Mouse (Mus musculus) midbrain, embryonic 15.5 days (tissue): Measurements from ENCODE around the gene She. TPM values are rescaled to one million over a fixed set of nuclear protein-coding genes. Genes with fewer than 3 reads are reported as not detected.
A peak's percentile ranks its signal among the peaks of the same experiment; 100 is the strongest.

ENCODE experiments used
- ATAC-seq: fragments of 200-750 bp; cut with Nextera tagmentation; replicated peaks from 2 replicates; pipeline ENCODE4 v1.8.0; 2017; ENCODE audit warnings: moderate TSS enrichment
- H3K27ac ChIP-seq: fragments of 300-500 bp; sonication (generic); 2 replicates; pipeline ENCODE4 v1.5.1; 2015; ENCODE audit warnings: mild to moderate bottlenecking, inconsistent platforms
- H3K27me3 ChIP-seq: fragments of 300-500 bp; sonication (generic); replicated peaks from 2 replicates; pipeline ENCODE4 v1.6.1; 2015; ENCODE audit warnings: inconsistent platforms
- H3K36me3 ChIP-seq: fragments of 300-500 bp; sonication (generic); replicated peaks from 2 replicates; pipeline ENCODE4 v1.6.1; 2015; ENCODE audit warnings: inconsistent platforms
- H3K4me1 ChIP-seq: fragments of 300-500 bp; sonication (generic); 2 replicates; pipeline ENCODE4 v1.6.1; 2015; ENCODE audit warnings: inconsistent platforms
- H3K4me2 ChIP-seq: fragments of 300-500 bp; sonication (generic); 2 replicates; pipeline ENCODE4 v1.6.1; 2015; ENCODE audit warnings: inconsistent platforms, mild to moderate bottlenecking, moderate library complexity
- H3K4me3 ChIP-seq: fragments of 300-500 bp; sonication (generic); 2 replicates; pipeline ENCODE4 v1.5.1; 2015; ENCODE audit warnings: mild to moderate bottlenecking, inconsistent platforms
- H3K9ac ChIP-seq: fragments of 300-500 bp; sonication (generic); 2 replicates; pipeline ENCODE4 v1.6.1; 2015; ENCODE audit warnings: mild to moderate bottlenecking, inconsistent platforms
- H3K9me3 ChIP-seq: fragments of 300-500 bp; sonication (generic); 2 replicates; pipeline ENCODE4 v1.6.1; 2016; ENCODE audit warnings: inconsistent platforms
- WGBS: fragments of 180-500 bp; shearing (Covaris S2); methylation state at CpG from one replicate; pipeline ENCODE4 v1.1.7; 2015; ENCODE audit warnings: mixed read lengths; 5-methylcytosine and 5-hydroxymethylcytosine counted together
- polyA plus RNA-seq: library from polyadenylated mRNA; unstranded; fragments of >200 nt; fragmentation: Nextera tagmentation; extraction: Ambion mirVana; gene quantifications from 2 replicates; pipeline ENCODE4 v1.2.1, GENCODE M21; 2015

Gene She
- polyA plus RNA-seq, 1 experiment from 2014 or later = 1.6 TPM

- H3K4me2 ChIP-seq = no peak overlapping the region
- H3K36me3 ChIP-seq = no peaks in the 10 kb centered on the region
- ATAC-seq = 0 out of 2 replicates have a peak, but pooled peaks have one; percentile 48
- H3K27me3 ChIP-seq = no peaks in the 10 kb centered on the region; the same call in 1 of the 2 replicates
- peaks cover 8% of the 10 kb centered on the region for H3K4me1 ChIP-seq
- H3K9me3 ChIP-seq = no peaks in the 10 kb centered on the region
- H3K4me3 ChIP-seq = no peak overlapping the region
- no peak overlapping the region for H3K9ac ChIP-seq
- no peak overlapping the region for H3K27ac ChIP-seq
- 59% methylated on average over 4 of the region's 4 CpGs for WGBS
Observed at GRCm38 (mm10) chr3:89867651-89868050, 36.5 kb downstream of the She start.

DNA sequence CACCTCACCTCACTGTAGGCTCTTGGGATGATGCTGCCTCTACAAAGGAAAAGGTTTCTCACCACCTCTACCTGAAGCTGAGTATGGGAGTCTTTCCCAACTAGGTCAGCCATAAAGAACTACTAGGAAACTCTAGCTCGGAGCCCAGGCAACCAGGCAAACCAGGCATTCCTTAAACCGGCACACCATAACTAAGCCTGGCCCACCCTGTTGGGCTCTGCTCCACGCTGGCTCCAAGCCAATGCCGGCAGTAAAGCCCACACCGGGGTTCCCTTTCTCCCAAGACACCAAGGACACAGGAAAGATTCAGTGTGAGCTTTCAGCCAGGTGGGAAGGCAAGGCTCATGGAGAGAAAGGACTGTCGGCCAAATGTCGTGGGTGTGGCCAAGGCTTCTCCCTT is 37.2 kb downstream of the She start:
- H3K4me3 ChIP-seq = no peak overlapping the region
- H3K36me3 ChIP-seq = no peaks in the 10 kb centered on the region
- no peak overlapping the region for H3K4me2 ChIP-seq
- H3K27ac ChIP-seq = no peak overlapping the region
- H3K27me3 ChIP-seq = no peaks in the 10 kb centered on the region; the same call in 1 of the 2 replicates
- no peaks in the 10 kb centered on the region for H3K9me3 ChIP-seq
- no peak overlapping the region for H3K9ac ChIP-seq
- WGBS = 24% methylated on average over 7 of the region's 7 CpGs
- peaks cover 8% of the 10 kb centered on the region for H3K4me1 ChIP-seq
- no peak for ATAC-seq

DNA sequence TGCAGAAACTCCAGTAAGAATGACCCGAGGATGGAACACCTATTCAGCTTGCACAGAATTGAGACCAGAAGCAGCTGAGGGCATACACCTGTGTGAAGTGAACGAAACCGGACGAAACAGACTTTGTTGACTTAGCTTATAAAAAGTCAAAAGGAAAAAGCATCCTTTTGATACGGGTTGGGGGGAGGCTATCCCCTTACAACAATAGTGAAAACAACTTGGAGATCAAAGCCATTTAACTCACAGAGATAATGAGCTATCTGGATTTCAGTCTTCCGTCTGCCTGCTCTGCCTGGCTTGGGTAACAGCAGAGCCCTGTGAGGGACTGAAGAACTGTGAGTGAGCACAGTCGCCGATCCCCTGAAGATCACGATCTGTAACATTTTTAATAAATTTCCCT is 37.8 kb downstream of the She start:
- Histone ChIP-seq H3K27ac (no peak overlapping the region), H3K4me3 (no peak overlapping the region), H3K4me2 (no peak overlapping the region), H3K4me1 (peaks cover 8% of the 10 kb centered on the region), H3K9ac (no peak overlapping the region), H3K36me3 (no peaks in the 10 kb centered on the region), H3K27me3 (no peaks in the 10 kb centered on the region; the same call in 1 of the 2 replicates), H3K9me3 (no peaks in the 10 kb centered on the region)
- ATAC-seq = no peak
- 53% methylated on average over 9 of the region's 9 CpGs for WGBS

DNA sequence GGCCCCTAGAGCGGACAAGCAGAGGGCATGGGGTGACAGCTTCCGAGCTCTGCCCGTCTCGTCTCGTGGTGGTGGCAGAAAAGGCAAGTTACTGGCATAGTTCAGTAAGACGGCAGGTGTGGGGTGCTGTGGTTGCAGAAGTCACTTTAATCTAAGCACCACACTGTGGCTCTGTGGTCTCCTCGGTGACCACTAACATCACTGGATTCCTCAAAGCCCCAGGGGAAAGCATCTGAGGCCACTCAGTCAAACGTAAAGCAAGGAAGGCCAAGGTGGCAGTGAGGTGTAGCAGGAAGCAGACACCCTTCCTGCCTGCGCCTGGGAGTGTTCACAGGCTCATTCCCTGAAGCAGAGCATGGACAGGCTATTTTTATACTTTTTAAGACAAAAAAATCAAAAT is 38.4 kb downstream of the She start:
- H3K4me1 ChIP-seq = peaks cover 8% of the 10 kb centered on the region
- H3K27me3 ChIP-seq = no peaks in the 10 kb centered on the region; the same call in 1 of the 2 replicates
- WGBS = 63% methylated on average over 9 of the region's 9 CpGs
- no peaks in the 10 kb centered on the region for H3K36me3 ChIP-seq
- no peaks in the 10 kb centered on the region for H3K9me3 ChIP-seq
- no peak overlapping the region for H3K4me2 ChIP-seq
- no peak overlapping the region for H3K9ac ChIP-seq
- H3K4me3 ChIP-seq = no peak overlapping the region
- no peak overlapping the region for H3K27ac ChIP-seq
- ATAC-seq = no peak

DNA sequence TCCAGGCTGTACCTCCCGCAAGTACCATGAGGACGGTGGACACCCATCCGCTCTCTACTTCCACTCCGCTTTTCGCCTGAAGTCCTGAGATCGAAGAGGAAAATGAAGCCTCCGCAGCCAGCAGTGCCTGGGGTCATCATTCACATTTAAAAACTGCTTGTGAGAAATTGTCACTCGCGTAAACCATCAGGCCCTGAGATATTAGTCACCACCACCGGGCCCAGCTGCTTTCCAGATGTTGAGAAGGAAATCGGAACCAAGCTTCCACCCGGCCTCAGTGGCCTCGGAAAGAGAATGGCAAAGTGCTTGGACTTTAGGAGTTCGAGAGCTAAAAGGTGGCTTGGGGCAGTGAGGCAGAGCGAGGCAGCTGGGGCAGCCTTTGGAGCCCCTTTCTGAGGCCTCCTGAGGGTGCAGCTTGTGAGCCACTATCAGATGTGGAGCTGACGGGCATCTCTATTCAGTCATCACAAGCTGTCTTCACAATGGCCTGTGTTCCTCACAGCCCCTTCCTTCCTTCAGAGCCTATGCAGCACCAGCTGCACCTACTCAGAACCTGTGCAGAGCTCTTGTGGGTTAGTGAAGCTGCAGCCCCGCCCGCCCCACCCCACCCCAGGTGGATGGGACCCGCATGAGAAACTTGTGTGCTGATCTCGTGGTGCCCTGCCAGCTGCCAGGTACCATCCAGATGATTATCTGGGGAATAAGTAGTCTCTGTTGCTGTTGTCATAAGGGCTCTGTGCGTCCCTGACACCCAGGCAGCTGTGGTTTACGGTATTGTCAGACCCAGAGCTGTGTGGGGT is 39.5 kb downstream of the She start:
- Histone ChIP-seq H3K36me3 (no peaks in the 10 kb centered on the region), H3K4me1 (peaks cover 8% of the 10 kb centered on the region), H3K27me3 (no peaks in the 10 kb centered on the region; the same call in 1 of the 2 replicates), H3K4me2 (no peak overlapping the region), H3K9me3 (no peaks in the 10 kb centered on the region), H3K9ac (no peak overlapping the region), H3K27ac (no peak overlapping the region), H3K4me3 (no peak overlapping the region)
- WGBS = 80% methylated on average over 22 of the region's 22 CpGs
- ATAC-seq = no peak

GRCm38 (mm10) chr3:89871339-89871914 is 40.3 kb downstream of the She start:
- Histone ChIP-seq H3K4me3 (no peak overlapping the region), H3K9ac (no peak overlapping the region), H3K36me3 (no peaks in the 10 kb centered on the region), H3K27me3 (no peaks in the 10 kb centered on the region; the same call in 1 of the 2 replicates), H3K9me3 (no peaks in the 10 kb centered on the region), H3K4me1 (peaks cover 8% of the 10 kb centered on the region), H3K4me2 (no peak overlapping the region), H3K27ac (no peak overlapping the region)
- WGBS = 81% methylated on average over 8 of the region's 8 CpGs
- ATAC-seq = no peak

- no peak overlapping the region for H3K27ac ChIP-seq
- peaks cover 8% of the 10 kb centered on the region for H3K4me1 ChIP-seq
- ATAC-seq = no peak
Observed at GRCm38 (mm10) chr3:89872209-89872608, 41.0 kb downstream of the She start.

DNA sequence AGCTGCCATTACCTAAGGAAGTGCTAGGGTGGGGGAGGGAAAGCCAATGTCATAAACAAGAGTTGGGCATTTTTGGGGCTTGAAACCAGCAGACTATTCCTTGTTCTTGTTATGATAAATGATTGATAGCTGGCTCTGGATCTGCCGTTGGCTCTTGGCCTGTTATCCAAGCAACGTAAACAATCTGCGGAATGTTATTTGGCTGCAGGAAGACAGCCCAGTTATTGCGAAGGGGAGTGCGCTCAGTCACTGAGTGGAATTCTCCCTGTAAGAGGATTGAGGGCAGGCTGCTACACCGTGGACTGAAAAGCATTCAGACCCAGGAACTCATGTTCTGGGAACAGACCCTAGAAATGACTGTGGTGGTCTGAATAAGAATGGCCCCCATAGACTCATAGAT is 41.5 kb downstream of the She start:
- no peaks in the 10 kb centered on the region for H3K9me3 ChIP-seq
- H3K36me3 ChIP-seq = no peaks in the 10 kb centered on the region
- WGBS = 86% methylated on average over 6 of the region's 6 CpGs
- H3K4me2 ChIP-seq = no peak overlapping the region
- peaks cover 11% of the 10 kb centered on the region; the same call in 1 of the 2 replicates for H3K27me3 ChIP-seq
- ATAC-seq = no peak
- H3K4me3 ChIP-seq = no peak overlapping the region
- H3K4me1 ChIP-seq = peaks cover 6% of the 10 kb centered on the region
- H3K9ac ChIP-seq = no peak overlapping the region
- H3K27ac ChIP-seq = no peak overlapping the region

More at GRCm38 (mm10) chr3:89872209-89872608, 41.0 kb downstream of the She start:
- no peaks in the 10 kb centered on the region for H3K9me3 ChIP-seq
- H3K4me3 ChIP-seq = no peak overlapping the region
- 87% methylated on average over 7 of the region's 7 CpGs for WGBS
- peaks cover 7% of the 10 kb centered on the region; the same call in 1 of the 2 replicates for H3K27me3 ChIP-seq
- no peak overlapping the region for H3K4me2 ChIP-seq
- no peaks in the 10 kb centered on the region for H3K36me3 ChIP-seq
- no peak overlapping the region for H3K9ac ChIP-seq

- 91% methylated on average over 5 of the region's 5 CpGs for WGBS
- no peak for ATAC-seq
Observed at GRCm38 (mm10) chr3:89874076-89874475, 42.9 kb downstream of the She start.

GRCm38 (mm10) chr3:89875021-89875420 is 43.9 kb downstream of the She start:
- Histone ChIP-seq H3K4me3 (no peak overlapping the region), H3K4me1 (no peaks in the 10 kb centered on the region), H3K27me3 (peaks cover 13% of the 10 kb centered on the region; the same call in 1 of the 2 replicates), H3K27ac (no peak overlapping the region), H3K36me3 (no peaks in the 10 kb centered on the region), H3K9me3 (no peaks in the 10 kb centered on the region), H3K9ac (no peak overlapping the region), H3K4me2 (no peak overlapping the region)
- ATAC-seq = no peak
- WGBS = 85% methylated on average over 9 of the region's 9 CpGs

More at GRCm38 (mm10) chr3:89874076-89874475, 42.9 kb downstream of the She start:
- Histone ChIP-seq H3K4me1 (no peaks in the 10 kb centered on the region), H3K9ac (no peak overlapping the region), H3K36me3 (no peaks in the 10 kb centered on the region), H3K27ac (no peak overlapping the region), H3K27me3 (peaks cover 13% of the 10 kb centered on the region; the same call in 1 of the 2 replicates), H3K4me3 (no peak overlapping the region), H3K9me3 (no peaks in the 10 kb centered on the region), H3K4me2 (no peak overlapping the region)

GRCm38 (mm10) chr3:89875781-89876180 is 44.6 kb downstream of the She start:
- no peak overlapping the region for H3K9ac ChIP-seq
- 79% methylated on average over 8 of the region's 8 CpGs for WGBS
- no peak overlapping the region for H3K4me2 ChIP-seq
- H3K4me3 ChIP-seq = no peak overlapping the region
- no peak overlapping the region for H3K27ac ChIP-seq
- H3K9me3 ChIP-seq = no peaks in the 10 kb centered on the region
- ATAC-seq = no peak
- H3K27me3 ChIP-seq = peaks cover 13% of the 10 kb centered on the region; the same call in 1 of the 2 replicates
- H3K36me3 ChIP-seq = no peaks in the 10 kb centered on the region
- H3K4me1 ChIP-seq = no peaks in the 10 kb centered on the region

- H3K4me1 ChIP-seq = no peaks in the 10 kb centered on the region
- H3K36me3 ChIP-seq = no peaks in the 10 kb centered on the region
- H3K9ac ChIP-seq = no peak overlapping the region
- no peaks in the 10 kb centered on the region for H3K9me3 ChIP-seq
- WGBS = 81% methylated on average over 4 of the region's 4 CpGs
- H3K4me3 ChIP-seq = no peak overlapping the region
- H3K27me3 ChIP-seq = peaks cover 13% of the 10 kb centered on the region; the same call in 1 of the 2 replicates
- H3K27ac ChIP-seq = no peak overlapping the region
- no peak overlapping the region for H3K4me2 ChIP-seq
- no peak for ATAC-seq
Observed at GRCm38 (mm10) chr3:89876469-89876868, 45.3 kb downstream of the She start.
